Mouse (Mus musculus): ENCODE results near the gene Atxn1. TPM values are rescaled to one million over a fixed set of nuclear protein-coding genes. Genes with fewer than 3 reads are reported as not detected.

Gene Atxn1
- polyA plus RNA-seq, 2 experiments from 2014 or later: 28.1 to 32.9 TPM

GRCm38 (mm10) chr13:45620687-45621086, 344.1 kb downstream of the Atxn1 start:
- ATAC-seq: no peak

- no peak for ATAC-seq
Measured at GRCm38 (mm10) chr13:45620281-45620680, 344.5 kb downstream of the Atxn1 start.

GRCm38 (mm10) chr13:45617988-45618387, 346.8 kb downstream of the Atxn1 start:
- no peak for ATAC-seq

- ATAC-seq: no peak
Measured at GRCm38 (mm10) chr13:45614762-45615161, 350.0 kb downstream of the Atxn1 start.

GRCm38 (mm10) chr13:45613346-45613745, 351.5 kb downstream of the Atxn1 start:
- ATAC-seq: no peak

GRCm38 (mm10) chr13:45611554-45611953, 353.3 kb downstream of the Atxn1 start:
- no peak for ATAC-seq

- ATAC-seq: no peak
Measured at GRCm38 (mm10) chr13:45609461-45609860, 355.3 kb downstream of the Atxn1 start.

- ATAC-seq: no peak
Measured at GRCm38 (mm10) chr13:45608593-45608992, 356.2 kb downstream of the Atxn1 start.

GRCm38 (mm10) chr13:45607946-45608345, 356.9 kb downstream of the Atxn1 start:
- no peak for ATAC-seq

GRCm38 (mm10) chr13:45603636-45604035, 361.2 kb downstream of the Atxn1 start:
- no peak for ATAC-seq

GRCm38 (mm10) chr13:45600443-45600842, 364.4 kb downstream of the Atxn1 start:
- ATAC-seq: no peak

- no peak for ATAC-seq
Measured at GRCm38 (mm10) chr13:45599831-45600230, 365.0 kb downstream of the Atxn1 start.

GRCm38 (mm10) chr13:45595416-45595815, 369.4 kb downstream of the Atxn1 start:
- no peak for ATAC-seq

- ATAC-seq: no peak
Measured at GRCm38 (mm10) chr13:45593914-45594313, 370.9 kb downstream of the Atxn1 start.

- no peak for ATAC-seq
Measured at GRCm38 (mm10) chr13:45590898-45591297, 373.9 kb downstream of the Atxn1 start.

- ATAC-seq: no peak
Measured at GRCm38 (mm10) chr13:45583061-45583460, 381.7 kb downstream of the Atxn1 start.

- ATAC-seq: no peak
Measured at GRCm38 (mm10) chr13:45582294-45582693, 382.5 kb downstream of the Atxn1 start.

- no peak for ATAC-seq
Measured at GRCm38 (mm10) chr13:45579751-45580150, 385.1 kb downstream of the Atxn1 start.

GRCm38 (mm10) chr13:45577784-45578183, 387.0 kb downstream of the Atxn1 start:
- no peak for ATAC-seq

- no peak for ATAC-seq
Measured at GRCm38 (mm10) chr13:45577366-45577765, 387.4 kb downstream of the Atxn1 start.

- ATAC-seq: no peak
Measured at GRCm38 (mm10) chr13:45576185-45576584, 388.6 kb downstream of the Atxn1 start.

GRCm38 (mm10) chr13:45572768-45573167, 392.0 kb downstream of the Atxn1 start:
- ATAC-seq: no peak

- no peak for ATAC-seq
Measured at GRCm38 (mm10) chr13:45571795-45572262, 393.0 kb downstream of the Atxn1 start.

- no peak for ATAC-seq
Measured at GRCm38 (mm10) chr13:45569932-45570331, 394.9 kb downstream of the Atxn1 start.

GRCm38 (mm10) chr13:45564946-45565345, 399.9 kb downstream of the Atxn1 start:
- ATAC-seq: no peak
